Mouse (Mus musculus): ENCODE results near the gene Ehbp1l1. TPM values are rescaled to one million over a fixed set of nuclear protein-coding genes. Genes with fewer than 3 reads are reported as not detected.
A peak's percentile ranks its signal among the peaks of the same experiment; 100 is the strongest.

The Ehbp1l1 gene
- polyA plus RNA-seq, 1 experiment, result 61.8 TPM

DNA sequence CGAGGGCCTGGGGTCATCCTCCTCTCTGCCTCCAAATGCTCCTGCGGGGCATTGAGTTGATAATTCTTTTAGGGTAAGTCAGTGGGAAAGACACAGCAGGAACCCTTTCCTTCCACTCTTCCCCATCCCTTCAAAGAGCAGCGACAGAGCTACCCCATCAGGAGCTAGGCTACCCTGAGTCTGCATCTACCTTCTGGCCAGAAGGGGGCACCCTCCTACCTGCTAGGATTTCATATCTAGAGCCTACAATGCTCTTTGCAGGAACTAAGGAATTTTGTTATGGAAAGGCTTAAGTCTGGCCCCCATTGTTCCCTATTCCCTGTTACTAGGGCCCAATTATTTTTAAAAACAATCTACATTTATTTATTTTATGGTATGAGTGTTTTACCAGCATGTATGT is 14.9 kb downstream of the Ehbp1l1 start:
- peak; percentile 67 for DNase-seq
- Histone ChIP-seq H3K27me3 (ENCODE audit: control insufficient read depth, insufficient read depth, low read length) (no peaks in the 10 kb centered on the region), H3K4me1 (replicated peaks; ENCODE audit: control insufficient read depth, insufficient read depth, low read length) (peaks cover 4% of the 10 kb centered on the region; the same call in 1 of the 2 replicates), H3K36me3 (ENCODE audit: control insufficient read depth, insufficient read depth, low read length) (no peaks in the 10 kb centered on the region), H3K27ac (ENCODE audit: control insufficient read depth, insufficient read depth, low read length) (no peak overlapping the region), H3K4me3 (ENCODE audit: control insufficient read depth, insufficient read depth, low read length) (no peak overlapping the region)
- 54% methylated on average over 3 of the region's 3 CpGs for WGBS
- no peak for TF ChIP-seq POLR2A (IDR thresholded peaks at IDR 0.05; ENCODE audit: control insufficient read depth, extremely low read depth, insufficient read depth, low read length, poor library complexity)
- TF ChIP-seq CTCF (IDR thresholded peaks at IDR 0.05; ENCODE audit: borderline replicate concordance, control insufficient read depth, extremely low read depth, insufficient read depth, low read length, poor library complexity), result no peak

DNA sequence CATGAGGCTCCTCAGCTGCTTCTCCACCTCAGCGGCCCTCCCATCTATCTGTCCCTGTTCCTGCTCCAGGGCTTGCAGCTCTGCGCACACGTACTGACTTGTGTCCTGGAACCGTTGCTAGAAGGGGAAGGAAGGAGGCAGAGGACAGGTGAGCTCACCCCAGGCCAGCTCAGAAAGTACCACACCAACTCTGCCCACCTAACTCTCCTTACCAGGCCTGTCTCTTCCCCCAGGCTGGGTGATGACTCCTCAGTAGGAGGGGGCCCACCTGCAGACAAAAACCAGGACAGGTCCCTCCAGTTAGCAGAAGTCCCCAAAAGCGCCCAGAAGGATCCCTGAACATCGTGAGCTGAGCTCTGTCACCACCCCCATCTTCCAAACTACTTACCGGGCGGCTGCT is 15.5 kb downstream of the Ehbp1l1 start:
- Histone ChIP-seq H3K4me1 (replicated peaks; ENCODE audit: control insufficient read depth, insufficient read depth, low read length) (peaks cover 9% of the 10 kb centered on the region), H3K36me3 (ENCODE audit: control insufficient read depth, insufficient read depth, low read length) (no peaks in the 10 kb centered on the region), H3K27me3 (ENCODE audit: control insufficient read depth, insufficient read depth, low read length) (no peaks in the 10 kb centered on the region), H3K27ac (ENCODE audit: control insufficient read depth, insufficient read depth, low read length) (no peak overlapping the region), H3K4me3 (ENCODE audit: control insufficient read depth, insufficient read depth, low read length) (no peak overlapping the region)
- DNase-seq, result no peak
- WGBS, result 98% methylated on average over 8 of the region's 8 CpGs
- no peak for TF ChIP-seq POLR2A (IDR thresholded peaks at IDR 0.05; ENCODE audit: control insufficient read depth, extremely low read depth, insufficient read depth, low read length, poor library complexity)
- TF ChIP-seq CTCF (IDR thresholded peaks at IDR 0.05; ENCODE audit: borderline replicate concordance, control insufficient read depth, extremely low read depth, insufficient read depth, low read length, poor library complexity), result no peak

DNA sequence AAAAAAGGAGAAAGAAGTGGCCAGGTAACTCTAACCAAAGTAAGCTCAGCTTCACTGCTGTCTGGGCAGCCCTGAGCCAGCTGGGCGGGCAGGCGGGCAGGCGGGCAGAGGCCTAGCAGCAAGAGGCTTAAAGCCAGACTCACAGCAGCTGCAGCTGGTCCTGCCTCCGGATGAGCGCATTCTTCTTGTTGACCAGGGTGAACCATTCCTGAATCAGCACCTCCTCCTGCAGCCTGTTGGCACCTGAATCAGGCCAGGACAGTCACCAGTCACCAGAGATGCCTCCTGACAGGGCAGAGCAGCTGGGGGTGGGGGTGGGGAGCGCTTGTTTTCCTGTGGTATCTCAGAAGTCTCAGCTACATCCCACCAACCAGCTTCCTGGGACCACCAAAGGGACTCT is 16.0 kb downstream of the Ehbp1l1 start:
- H3K27me3 ChIP-seq (ENCODE audit: control insufficient read depth, insufficient read depth, low read length), result no peaks in the 10 kb centered on the region
- H3K27ac ChIP-seq (ENCODE audit: control insufficient read depth, insufficient read depth, low read length), result no peak overlapping the region
- TF ChIP-seq POLR2A (IDR thresholded peaks at IDR 0.05; ENCODE audit: control insufficient read depth, extremely low read depth, insufficient read depth, low read length, poor library complexity), result no peak
- TF ChIP-seq CTCF (IDR thresholded peaks at IDR 0.05; ENCODE audit: borderline replicate concordance, control insufficient read depth, extremely low read depth, insufficient read depth, low read length, poor library complexity), result no peak
- DNase-seq, result no peak
- no peaks in the 10 kb centered on the region for H3K36me3 ChIP-seq (ENCODE audit: control insufficient read depth, insufficient read depth, low read length)
- H3K4me3 ChIP-seq (ENCODE audit: control insufficient read depth, insufficient read depth, low read length), result no peak overlapping the region
- 97% methylated on average over 6 of the region's 6 CpGs for WGBS
- peaks cover 14% of the 10 kb centered on the region for H3K4me1 ChIP-seq (replicated peaks; ENCODE audit: control insufficient read depth, insufficient read depth, low read length)

GRCm38 (mm10) chr19:5704801-5705571 is 21.1 kb downstream of the Ehbp1l1 start:
- TF ChIP-seq CTCF (IDR thresholded peaks at IDR 0.05; ENCODE audit: borderline replicate concordance, control insufficient read depth, extremely low read depth, insufficient read depth, low read length, poor library complexity) (0 out of 2 replicates have a peak, but pooled peaks have one; percentile 24), POLR2A (IDR thresholded peaks at IDR 0.05; ENCODE audit: control insufficient read depth, extremely low read depth, insufficient read depth, low read length, poor library complexity) (no peak)
- Histone ChIP-seq H3K4me1 (replicated peaks; ENCODE audit: control insufficient read depth, insufficient read depth, low read length) (peaks cover 22% of the 10 kb centered on the region), H3K36me3 (ENCODE audit: control insufficient read depth, insufficient read depth, low read length) (peaks cover 29% of the 10 kb centered on the region), H3K4me3 (ENCODE audit: control insufficient read depth, insufficient read depth, low read length) (no peak overlapping the region), H3K27me3 (ENCODE audit: control insufficient read depth, insufficient read depth, low read length) (no peaks in the 10 kb centered on the region), H3K27ac (ENCODE audit: control insufficient read depth, insufficient read depth, low read length) (peak overlapping the region; percentile 52)
- peak; percentile 45 for DNase-seq
- WGBS, result 32% methylated on average over 10 of the region's 10 CpGs

DNA sequence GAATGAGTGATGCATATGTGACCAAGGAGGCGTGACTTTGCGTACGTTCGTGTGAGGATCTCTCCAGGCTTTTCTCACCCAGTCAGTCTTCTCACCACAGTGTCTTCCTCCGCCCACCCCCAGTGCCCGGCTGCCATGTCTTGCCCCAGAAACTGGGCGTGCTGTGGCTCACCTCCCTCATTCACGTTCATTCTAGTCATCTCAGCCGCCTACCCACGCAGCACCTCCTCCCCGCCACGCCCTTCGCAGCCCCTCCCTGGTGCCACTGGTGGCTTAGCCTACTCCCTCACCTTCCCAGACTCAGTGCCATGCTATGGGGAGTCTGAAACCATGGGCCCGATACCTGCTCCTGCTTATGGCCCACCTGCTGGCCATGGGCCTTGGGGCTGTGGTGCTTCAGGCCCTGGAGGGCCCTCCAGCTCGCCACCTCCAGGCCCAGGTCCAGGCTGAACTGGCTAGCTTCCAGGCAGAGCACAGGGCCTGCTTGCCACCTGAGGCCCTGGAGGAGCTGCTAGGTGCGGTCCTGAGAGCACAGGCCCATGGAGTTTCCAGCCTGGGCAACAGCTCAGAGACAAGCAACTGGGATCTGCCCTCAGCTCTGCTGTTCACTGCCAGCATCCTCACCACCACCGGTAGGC is 21.8 kb downstream of the Ehbp1l1 start, which contains the start of gene Kcnk7:
Kcnk7 (plus strand) TSS at position 205 of the 638 bp plus-strand sequence.
- Histone ChIP-seq H3K27me3 (ENCODE audit: control insufficient read depth, insufficient read depth, low read length) (no peaks in the 10 kb centered on the region), H3K4me3 (ENCODE audit: control insufficient read depth, insufficient read depth, low read length) (no peak within 1 kb of the TSS), H3K27ac (ENCODE audit: control insufficient read depth, insufficient read depth, low read length) (peak within 1 kb of the TSS; percentile 52), H3K4me1 (replicated peaks; ENCODE audit: control insufficient read depth, insufficient read depth, low read length) (peaks cover 22% of the 10 kb centered on the region), H3K36me3 (ENCODE audit: control insufficient read depth, insufficient read depth, low read length) (peaks cover 36% of the 10 kb centered on the region)
- TF ChIP-seq CTCF (IDR thresholded peaks at IDR 0.05; ENCODE audit: borderline replicate concordance, control insufficient read depth, extremely low read depth, insufficient read depth, low read length, poor library complexity) (no peak), POLR2A (IDR thresholded peaks at IDR 0.05; ENCODE audit: control insufficient read depth, extremely low read depth, insufficient read depth, low read length, poor library complexity) (no peak)
- 76% methylated on average over 17 of the region's 17 CpGs for WGBS
- DNase-seq, result peak; percentile 25

DNA sequence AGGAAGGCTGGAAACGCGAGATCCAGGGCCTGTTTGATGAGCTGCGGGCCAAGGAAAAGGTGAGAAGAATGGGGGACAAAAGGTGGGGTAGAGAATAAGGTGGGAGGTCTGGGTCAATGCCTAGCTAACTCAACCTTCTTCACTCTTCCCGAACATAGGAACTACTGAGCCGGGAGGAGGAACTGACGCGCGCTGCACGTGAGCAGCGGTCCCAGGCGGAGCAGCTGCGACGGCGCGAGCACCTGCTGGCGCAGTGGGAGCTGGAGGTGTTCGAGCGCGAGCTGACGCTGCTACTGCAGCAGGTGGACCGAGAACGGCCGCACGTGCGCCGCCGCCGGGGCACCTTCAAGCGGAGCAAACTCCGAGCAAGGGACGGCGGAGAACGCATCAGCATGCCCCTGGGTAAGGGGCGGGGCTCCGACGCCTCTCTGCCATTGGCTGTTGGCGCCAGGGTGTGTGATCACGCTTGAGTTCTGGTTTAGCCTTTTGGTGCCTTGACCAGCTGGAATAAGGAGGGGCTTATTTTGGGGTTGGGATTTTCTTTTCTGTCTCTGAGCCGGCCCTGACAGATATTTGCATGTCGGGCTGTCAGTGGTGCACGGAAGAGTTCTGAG is 30.2 kb downstream of the Ehbp1l1 start:
- peaks cover 61% of the 10 kb centered on the region for H3K36me3 ChIP-seq (ENCODE audit: control insufficient read depth, insufficient read depth, low read length)
- no peak for TF ChIP-seq POLR2A (IDR thresholded peaks at IDR 0.05; ENCODE audit: control insufficient read depth, extremely low read depth, insufficient read depth, low read length, poor library complexity)
- no peak for TF ChIP-seq CTCF (IDR thresholded peaks at IDR 0.05; ENCODE audit: borderline replicate concordance, control insufficient read depth, extremely low read depth, insufficient read depth, low read length, poor library complexity)
- H3K4me3 ChIP-seq (ENCODE audit: control insufficient read depth, insufficient read depth, low read length), result no peak overlapping the region
- H3K27me3 ChIP-seq (ENCODE audit: control insufficient read depth, insufficient read depth, low read length), result no peaks in the 10 kb centered on the region
- no peak overlapping the region for H3K27ac ChIP-seq (ENCODE audit: control insufficient read depth, insufficient read depth, low read length)
- H3K4me1 ChIP-seq (replicated peaks; ENCODE audit: control insufficient read depth, insufficient read depth, low read length), result peaks cover 22% of the 10 kb centered on the region
- WGBS, result 94% methylated on average over 41 of the region's 41 CpGs
- DNase-seq, result no peak
